Mouse (Mus musculus) neural tube, embryonic 11.5 days (tissue): ENCODE measurements at regions not wholly inside any gene's neighbourhood (a gene's known extent, or its start where the extent isn't known, plus 50 kb on each side); places are given as distances from the start of the nearest gene placed in this dataset.

Experiments
- ATAC-seq: fragments of 200-750 bp; cut with Nextera tagmentation; 2 replicates; pipeline ENCODE4 v1.8.0; 2017; ENCODE audit warnings: moderate number of reproducible peaks, mild to moderate bottlenecking, moderate TSS enrichment, moderate library complexity; ENCODE audit not compliant: insufficient read depth, low FRiP score, low TSS enrichment
- DNase-seq: peaks from one replicate; pipeline ENCODE4 v3.0.0-alpha.2; 2015; ENCODE audit warnings: low spot score
- H3K27ac ChIP-seq: fragments of 300-500 bp; sonication (generic); 2 replicates; pipeline ENCODE4 v1.5.1; 2014; ENCODE audit warnings: low read depth, mild to moderate bottlenecking, low read length
- H3K27me3 ChIP-seq: fragments of 300-500 bp; sonication (generic); 2 replicates; pipeline ENCODE4 v1.6.1; 2014; ENCODE audit warnings: mild to moderate bottlenecking, low read length, mixed read lengths; ENCODE audit not compliant: control insufficient read depth, insufficient read depth
- H3K36me3 ChIP-seq: fragments of 300-500 bp; sonication (generic); 2 replicates; pipeline ENCODE4 v1.6.1; 2014; ENCODE audit warnings: mild to moderate bottlenecking, low read length, moderate library complexity, mixed read lengths; ENCODE audit not compliant: control insufficient read depth, insufficient read depth
- H3K4me1 ChIP-seq: fragments of 300-500 bp; sonication (generic); 2 replicates; pipeline ENCODE4 v1.6.1; 2014; ENCODE audit warnings: low read length, mixed read lengths; ENCODE audit not compliant: control insufficient read depth, insufficient read depth
- H3K4me2 ChIP-seq: fragments of 300-500 bp; sonication (generic); 2 replicates; pipeline ENCODE4 v1.6.1; 2014; ENCODE audit warnings: low read depth, mild to moderate bottlenecking, moderate library complexity
- H3K4me3 ChIP-seq: fragments of 300-500 bp; sonication (generic); 2 replicates; pipeline ENCODE4 v1.5.1; 2014; ENCODE audit warnings: low read depth, low read length
- H3K9ac ChIP-seq: fragments of 300-500 bp; sonication (generic); 2 replicates; pipeline ENCODE4 v1.6.1; 2014; ENCODE audit warnings: mild to moderate bottlenecking, low read length
- H3K9me3 ChIP-seq: fragments of 300-500 bp; sonication (generic); 2 replicates; pipeline ENCODE4 v1.6.1; 2016; ENCODE audit warnings: low read length; ENCODE audit not compliant: control insufficient read depth
- WGBS: fragments of 180-500 bp; shearing (Covaris S2); extraction: QIAGEN DNeasy Blood & Tissue Kit; methylation state at CpG from one replicate; pipeline ENCODE4 v1.1.7; 2014; 5-methylcytosine and 5-hydroxymethylcytosine counted together

DNA sequence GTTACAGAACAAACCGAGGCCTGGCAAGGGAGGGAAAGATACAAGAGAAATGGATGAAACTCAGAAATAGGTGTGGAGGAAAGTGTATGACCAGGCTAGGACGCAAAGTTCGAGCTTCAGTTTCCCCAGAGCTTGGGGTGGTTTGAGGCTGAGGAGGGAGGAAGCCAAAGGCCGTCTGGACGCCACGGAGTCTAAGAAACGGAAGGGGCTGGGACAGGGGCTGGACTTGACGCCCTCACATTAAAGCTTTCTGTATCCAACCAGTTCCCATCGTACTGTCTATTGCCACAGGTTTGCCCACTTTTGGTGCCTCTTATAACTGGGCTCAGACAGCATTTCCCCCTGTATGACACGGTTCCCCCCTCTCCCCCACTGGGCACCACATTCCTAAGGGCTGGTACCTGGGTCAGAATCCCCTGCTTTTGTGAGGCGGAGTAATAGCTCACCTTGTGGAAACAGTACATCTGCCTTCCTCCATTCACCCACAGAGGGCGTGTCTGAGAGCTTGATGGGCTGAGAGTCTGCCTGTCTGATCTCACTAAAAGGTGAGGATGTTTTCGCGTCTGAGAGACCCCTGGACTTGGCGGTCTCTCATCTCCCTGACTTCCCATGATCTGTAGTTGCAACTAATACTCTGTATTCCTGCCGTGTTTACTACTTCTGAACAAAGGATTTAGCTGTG is 73.7 kb upstream of the Podxl start:
- no peaks in the 10 kb centered on the region for H3K27me3 ChIP-seq
- no peak overlapping the region for H3K4me3 ChIP-seq
- no peaks in the 10 kb centered on the region for H3K36me3 ChIP-seq
- H3K4me2 ChIP-seq = no peak overlapping the region
- no peak overlapping the region for H3K27ac ChIP-seq
- DNase-seq (no peak), ATAC-seq (no peak)
- no peak overlapping the region for H3K9ac ChIP-seq
- 18% methylated on average over 16 of the region's 16 CpGs for WGBS
- H3K9me3 ChIP-seq = no peaks in the 10 kb centered on the region
- H3K4me1 ChIP-seq = no peaks in the 10 kb centered on the region

DNA sequence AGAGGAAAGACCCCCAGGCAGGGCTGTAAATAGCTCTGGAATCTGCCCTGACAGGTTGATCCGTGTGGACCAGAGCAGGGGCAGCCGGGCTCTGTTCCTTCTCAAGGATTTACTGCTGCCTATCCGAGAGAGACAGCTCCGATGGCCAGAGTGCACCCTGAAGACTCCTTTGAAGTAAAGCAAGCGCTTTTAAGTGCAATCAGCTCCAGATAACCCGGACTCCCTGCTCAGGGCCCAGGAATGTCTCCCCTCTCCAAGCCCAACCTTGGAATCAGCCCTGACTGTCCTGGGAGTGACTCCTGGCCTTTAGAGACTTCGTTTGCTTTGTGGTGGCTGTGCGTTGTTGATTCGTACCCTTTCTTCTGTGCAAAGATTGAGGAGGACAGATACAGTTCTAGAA is 73.2 kb upstream of the Podxl start:
- no peak overlapping the region for H3K27ac ChIP-seq
- no peak overlapping the region for H3K4me2 ChIP-seq
- H3K9me3 ChIP-seq = no peaks in the 10 kb centered on the region
- no peaks in the 10 kb centered on the region for H3K27me3 ChIP-seq
- DNase-seq = no peak
- no peaks in the 10 kb centered on the region for H3K36me3 ChIP-seq
- WGBS = 11% methylated on average over 9 of the region's 9 CpGs
- no peaks in the 10 kb centered on the region for H3K4me1 ChIP-seq
- no peak overlapping the region for H3K9ac ChIP-seq
- no peak for ATAC-seq
- no peak overlapping the region for H3K4me3 ChIP-seq

DNA sequence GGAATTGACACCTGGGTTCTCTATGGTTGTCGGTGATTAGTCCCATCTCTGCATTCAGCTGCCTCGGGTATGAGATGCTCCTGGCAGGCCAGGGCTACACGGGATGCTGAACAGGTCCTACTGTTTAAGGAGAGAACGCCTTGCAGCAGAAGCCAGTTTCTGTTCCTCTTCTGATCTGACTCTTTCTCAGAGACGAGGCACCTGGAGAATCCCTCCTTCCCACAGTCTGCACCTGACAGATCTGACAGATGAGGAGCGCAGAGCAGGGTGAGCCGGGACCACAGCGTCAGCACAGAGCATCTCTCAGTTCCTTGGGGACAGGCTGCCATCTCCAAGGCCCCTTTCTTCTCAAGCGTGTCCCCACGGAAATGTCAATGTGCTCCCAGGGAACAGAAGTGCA is 68.7 kb upstream of the Podxl start:
- ATAC-seq (no peak), DNase-seq (no peak)
- no peaks in the 10 kb centered on the region for H3K27me3 ChIP-seq
- no peak overlapping the region for H3K27ac ChIP-seq
- no peaks in the 10 kb centered on the region for H3K4me1 ChIP-seq
- WGBS = 80% methylated on average over 10 of the region's 10 CpGs
- no peaks in the 10 kb centered on the region for H3K36me3 ChIP-seq
- H3K4me3 ChIP-seq = no peak overlapping the region
- no peaks in the 10 kb centered on the region for H3K9me3 ChIP-seq
- H3K9ac ChIP-seq = no peak overlapping the region
- H3K4me2 ChIP-seq = no peak overlapping the region

DNA sequence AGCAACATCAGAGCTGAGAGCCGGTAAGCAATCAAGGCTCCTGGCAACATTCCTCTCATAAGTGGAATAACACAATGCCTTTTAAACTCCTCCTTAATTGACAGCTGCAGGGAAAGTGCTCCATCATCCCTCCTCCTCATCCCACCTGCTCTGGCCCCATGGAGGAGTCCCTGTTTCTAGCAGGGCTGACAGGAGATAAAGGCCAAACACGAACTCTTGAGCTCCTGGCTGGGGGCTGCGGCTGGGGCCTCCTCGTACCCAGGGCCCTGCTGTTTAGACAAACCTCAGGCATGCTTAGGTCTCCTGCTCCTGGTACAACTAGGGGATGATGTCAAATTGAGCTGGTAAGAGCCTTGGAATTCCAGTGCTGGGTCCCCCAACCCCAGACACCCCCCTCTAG is 66.2 kb upstream of the Podxl start:
- no peak for ATAC-seq
- no peak overlapping the region for H3K4me3 ChIP-seq
- no peaks in the 10 kb centered on the region for H3K27me3 ChIP-seq
- H3K9ac ChIP-seq = no peak overlapping the region
- H3K4me2 ChIP-seq = no peak overlapping the region
- no peaks in the 10 kb centered on the region for H3K4me1 ChIP-seq
- no peaks in the 10 kb centered on the region for H3K9me3 ChIP-seq
- DNase-seq = no peak
- H3K36me3 ChIP-seq = no peaks in the 10 kb centered on the region
- H3K27ac ChIP-seq = no peak overlapping the region
- 76% methylated on average over 4 of the region's 4 CpGs for WGBS

DNA sequence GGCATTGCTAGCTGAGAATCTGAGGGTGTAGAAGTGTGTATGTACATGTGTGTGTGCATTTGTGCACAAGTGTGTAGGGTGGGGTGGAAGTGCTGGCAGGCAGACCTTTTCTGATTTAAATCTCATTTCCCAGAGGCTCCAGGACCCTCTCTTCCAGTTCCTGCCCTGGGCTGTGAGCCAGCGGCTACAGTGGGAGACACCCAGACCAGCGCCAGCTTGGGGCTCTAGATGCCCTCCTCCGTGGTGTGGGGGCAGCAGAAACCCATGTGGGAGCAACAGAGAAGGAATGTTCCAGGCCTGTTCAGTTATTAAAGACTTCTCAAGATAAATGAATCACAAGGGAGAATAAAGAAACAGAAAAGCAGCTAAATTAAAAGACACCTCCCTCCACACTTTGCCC is 64.1 kb upstream of the Podxl start:
- no peak overlapping the region for H3K4me2 ChIP-seq
- H3K27me3 ChIP-seq = no peaks in the 10 kb centered on the region
- ATAC-seq (no peak), DNase-seq (no peak)
- H3K27ac ChIP-seq = no peak overlapping the region
- H3K9me3 ChIP-seq = no peaks in the 10 kb centered on the region
- H3K4me1 ChIP-seq = no peaks in the 10 kb centered on the region
- H3K36me3 ChIP-seq = no peaks in the 10 kb centered on the region
- H3K9ac ChIP-seq = no peak overlapping the region
- H3K4me3 ChIP-seq = no peak overlapping the region
- WGBS = 95% methylated on average over 3 of the region's 3 CpGs

DNA sequence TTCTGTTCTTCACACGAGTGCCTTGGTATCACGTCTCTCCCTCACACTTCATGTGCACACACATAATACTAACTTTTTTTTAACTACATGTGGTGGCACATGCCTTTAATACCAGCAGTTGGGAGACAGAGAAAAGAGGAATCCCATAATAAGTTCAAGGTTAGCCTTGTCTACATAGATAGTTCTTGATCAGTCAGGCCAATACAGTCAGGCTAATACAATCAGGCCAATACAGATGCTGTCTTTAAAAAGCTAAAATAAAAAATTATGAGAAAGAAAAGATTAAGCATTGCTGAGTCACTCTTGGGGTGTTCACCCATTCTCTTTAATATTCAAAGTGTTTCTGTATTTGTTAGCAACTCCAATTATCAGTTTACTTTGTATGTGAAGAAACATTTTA is 61.3 kb upstream of the Podxl start:
- Histone ChIP-seq H3K4me2 (no peak overlapping the region), H3K9ac (no peak overlapping the region), H3K27me3 (no peaks in the 10 kb centered on the region), H3K36me3 (no peaks in the 10 kb centered on the region), H3K27ac (no peak overlapping the region), H3K4me3 (no peak overlapping the region), H3K9me3 (no peaks in the 10 kb centered on the region), H3K4me1 (no peaks in the 10 kb centered on the region)
- DNase-seq (no peak), ATAC-seq (no peak)
- WGBS = 80% methylated on average over 2 of the region's 2 CpGs

DNA sequence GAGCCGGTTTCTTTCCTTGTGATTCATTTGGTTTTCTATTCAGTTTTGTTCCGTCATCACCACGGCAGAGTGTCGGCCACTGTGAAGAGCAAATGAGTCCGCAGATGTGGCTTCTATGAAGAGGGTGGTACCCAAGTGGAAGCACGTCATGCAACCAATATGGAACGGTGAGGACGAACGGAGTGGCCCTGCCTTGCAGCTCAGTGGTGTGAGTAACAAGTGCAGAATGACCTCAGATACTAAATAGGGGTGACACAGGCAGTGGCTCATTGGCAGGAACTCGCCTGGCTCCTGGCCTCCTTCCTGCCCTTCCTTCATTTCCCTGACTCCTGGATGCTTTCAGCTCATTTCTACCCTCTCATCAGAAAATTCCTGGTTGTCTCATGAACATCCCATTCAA is 60.6 kb upstream of the Podxl start:
- H3K9me3 ChIP-seq = no peaks in the 10 kb centered on the region
- DNase-seq (no peak), ATAC-seq (no peak)
- no peaks in the 10 kb centered on the region for H3K36me3 ChIP-seq
- H3K27me3 ChIP-seq = no peaks in the 10 kb centered on the region
- H3K4me2 ChIP-seq = no peak overlapping the region
- no peaks in the 10 kb centered on the region for H3K4me1 ChIP-seq
- H3K9ac ChIP-seq = no peak overlapping the region
- 86% methylated on average over 10 of the region's 10 CpGs for WGBS
- H3K4me3 ChIP-seq = no peak overlapping the region
- no peak overlapping the region for H3K27ac ChIP-seq

DNA sequence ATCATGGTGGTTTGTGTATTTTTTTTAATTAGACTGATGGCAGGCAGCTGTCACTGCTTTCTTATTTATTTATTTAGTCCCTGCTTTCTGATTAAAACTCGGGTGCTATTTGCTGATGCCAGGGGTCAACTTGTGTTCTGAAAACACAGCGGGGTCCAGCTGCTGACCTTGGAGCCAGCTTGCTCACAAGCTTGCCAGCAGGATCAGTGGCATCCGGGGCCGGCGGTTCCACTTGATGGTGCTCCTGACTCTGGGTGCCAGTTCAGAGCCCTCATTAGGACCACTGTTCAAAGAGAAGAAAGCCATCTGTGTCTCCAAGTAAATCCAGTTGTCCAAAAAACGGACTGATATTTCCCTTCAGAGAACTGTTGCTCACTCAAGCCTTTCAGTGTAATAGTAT is 57.2 kb upstream of the Podxl start:
- no peak for ATAC-seq
- Histone ChIP-seq H3K4me2 (no peak overlapping the region), H3K27ac (no peak overlapping the region), H3K27me3 (no peaks in the 10 kb centered on the region), H3K36me3 (no peaks in the 10 kb centered on the region), H3K9ac (no peak overlapping the region), H3K9me3 (no peaks in the 10 kb centered on the region), H3K4me1 (no peaks in the 10 kb centered on the region), H3K4me3 (no peak overlapping the region)
- DNase-seq = no peak
- 82% methylated on average over 6 of the region's 6 CpGs for WGBS

DNA sequence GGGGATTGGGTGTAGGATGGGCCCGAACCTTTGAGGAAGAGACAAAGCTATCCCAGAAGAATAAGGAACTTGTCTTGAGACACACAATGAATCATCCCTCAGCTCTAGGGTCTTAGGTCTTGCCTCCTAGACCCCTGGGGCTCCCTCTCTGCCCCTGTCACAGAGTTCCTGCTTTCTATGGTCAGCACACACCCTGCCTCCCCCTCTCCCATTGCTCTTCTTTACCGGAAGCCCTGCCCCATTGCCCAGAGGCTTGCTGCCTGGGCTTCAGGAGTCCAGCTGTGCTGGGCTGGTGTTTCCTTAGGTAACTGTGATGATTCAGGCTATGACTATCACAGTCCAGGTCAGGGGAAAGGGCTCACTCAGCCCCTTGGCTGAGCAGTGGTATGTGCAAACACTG is 55.1 kb upstream of the Podxl start:
- H3K4me1 ChIP-seq = no peaks in the 10 kb centered on the region
- no peaks in the 10 kb centered on the region for H3K36me3 ChIP-seq
- WGBS = 82% methylated on average over 2 of the region's 2 CpGs
- H3K27ac ChIP-seq = no peak overlapping the region
- H3K9ac ChIP-seq = no peak overlapping the region
- H3K4me2 ChIP-seq = no peak overlapping the region
- no peaks in the 10 kb centered on the region for H3K9me3 ChIP-seq
- DNase-seq (no peak), ATAC-seq (no peak)
- H3K27me3 ChIP-seq = no peaks in the 10 kb centered on the region
- H3K4me3 ChIP-seq = no peak overlapping the region
